Mouse (Mus musculus): Measurements from ENCODE around the gene Mad1l1. TPM values are rescaled to one million over a fixed set of nuclear protein-coding genes. Genes with fewer than 3 reads are reported as not detected.

Gene Mad1l1
- polyA plus RNA-seq, 1 experiment from 2014 or later = 39.8 TPM

DNA sequence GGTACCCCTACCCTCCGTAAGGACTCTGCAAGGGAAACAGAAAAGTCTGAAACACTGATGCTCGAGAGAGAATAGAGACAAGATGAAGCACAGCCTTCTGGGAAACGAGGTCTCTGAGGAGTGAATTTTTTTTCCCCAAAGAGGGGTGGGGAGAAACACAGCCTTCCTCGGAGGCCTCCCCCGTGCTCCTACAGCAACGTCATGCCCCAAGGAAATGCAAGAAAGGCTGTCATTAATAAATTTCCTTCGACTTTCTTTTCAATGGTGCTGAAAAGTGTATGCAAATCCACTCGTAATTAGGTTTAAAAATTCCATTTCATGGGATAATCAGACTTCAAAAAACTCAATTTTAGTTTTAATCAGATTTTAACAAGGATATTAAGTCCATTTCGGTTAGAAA, 41.1 kb downstream of the Mad1l1 start:
- no peaks in the 10 kb centered on the region for H3K4me1 ChIP-seq
- no peak for ATAC-seq (ENCODE audit: insufficient read depth, low FRiP score, low read depth)
- no peak overlapping the region for H3K27ac ChIP-seq
- no peaks in the 10 kb centered on the region for H3K9me3 ChIP-seq
- WGBS = 80% methylated on average over 9 of the region's 9 CpGs
- no peak overlapping the region for H3K4me2 ChIP-seq
- H3K4me3 ChIP-seq (replicated peaks) = no peak overlapping the region
- H3K27me3 ChIP-seq (replicated peaks) = no peaks in the 10 kb centered on the region
- peaks cover 7% of the 10 kb centered on the region; the same call in 1 of the 2 replicates for H3K36me3 ChIP-seq
- no peak overlapping the region for H3K9ac ChIP-seq

DNA sequence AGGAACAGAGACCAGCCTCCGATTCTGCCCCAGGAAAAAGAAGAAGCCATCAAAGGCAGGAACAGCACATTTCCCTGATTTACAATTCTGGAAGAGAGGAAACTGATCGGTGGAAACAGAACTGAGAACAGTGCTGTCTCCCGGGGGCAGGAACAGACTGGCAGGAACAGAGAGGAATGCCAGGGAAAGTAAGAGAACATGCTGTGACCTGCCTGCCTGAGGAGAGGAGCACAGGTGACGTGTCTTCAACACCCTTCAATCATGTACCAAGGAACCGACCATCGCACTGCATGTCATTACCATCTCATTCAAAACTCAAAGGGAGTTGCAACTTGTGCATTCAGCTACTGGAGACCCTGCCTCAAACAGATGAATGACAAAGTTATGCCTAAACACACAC, 44.6 kb downstream of the Mad1l1 start:
- H3K4me3 ChIP-seq (replicated peaks) = no peak overlapping the region
- no peaks in the 10 kb centered on the region for H3K4me1 ChIP-seq
- no peaks in the 10 kb centered on the region for H3K36me3 ChIP-seq
- ATAC-seq (ENCODE audit: insufficient read depth, low FRiP score, low read depth) = no peak
- H3K27me3 ChIP-seq (replicated peaks) = no peaks in the 10 kb centered on the region
- WGBS = 83% methylated on average over 6 of the region's 6 CpGs
- H3K9ac ChIP-seq = no peak overlapping the region
- no peak overlapping the region for H3K4me2 ChIP-seq
- H3K27ac ChIP-seq = no peak overlapping the region
- H3K9me3 ChIP-seq = no peaks in the 10 kb centered on the region

DNA sequence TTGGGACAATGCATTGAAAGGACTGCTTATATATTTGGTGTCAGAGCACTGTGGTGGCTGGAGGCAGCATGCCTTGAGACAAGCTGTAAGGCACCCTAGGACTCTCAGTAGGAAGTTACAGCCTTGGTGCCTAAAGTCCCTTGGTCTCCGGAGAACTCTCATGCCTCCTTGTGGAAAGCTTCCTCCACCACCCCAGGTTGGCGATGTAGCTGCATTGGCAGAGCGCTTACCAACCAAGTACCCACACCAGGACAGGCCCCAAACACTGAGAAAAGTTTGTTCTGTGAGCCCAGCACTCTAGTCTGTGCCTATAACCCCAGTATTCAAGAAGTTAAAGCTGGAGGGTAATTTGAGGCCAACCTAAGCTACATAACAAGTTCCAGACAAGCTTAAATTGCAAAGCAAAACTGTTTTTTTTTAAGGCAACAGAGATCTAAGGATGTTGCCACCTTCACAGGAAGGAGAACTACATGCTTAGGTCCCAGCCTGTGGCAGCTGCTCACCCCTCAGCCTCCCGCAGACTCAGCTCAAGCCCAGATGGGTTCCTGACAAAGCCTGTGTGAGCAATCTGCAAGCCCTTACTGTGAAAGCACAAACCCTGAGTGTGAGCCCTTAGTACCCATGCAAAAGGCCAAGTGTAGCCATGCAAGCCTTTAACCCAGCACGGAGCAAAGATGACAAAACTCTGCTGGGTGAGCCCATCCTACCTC, 50.2 kb downstream of the Mad1l1 start:
- no peaks in the 10 kb centered on the region for H3K4me1 ChIP-seq
- no peak overlapping the region for H3K4me3 ChIP-seq (replicated peaks)
- no peaks in the 10 kb centered on the region for H3K27me3 ChIP-seq (replicated peaks)
- H3K36me3 ChIP-seq = no peaks in the 10 kb centered on the region
- no peak overlapping the region for H3K4me2 ChIP-seq
- WGBS = 87% methylated on average over 5 of the region's 5 CpGs
- H3K27ac ChIP-seq = no peak overlapping the region
- ATAC-seq (ENCODE audit: insufficient read depth, low FRiP score, low read depth) = no peak
- H3K9me3 ChIP-seq = no peaks in the 10 kb centered on the region
- no peak overlapping the region for H3K9ac ChIP-seq

DNA sequence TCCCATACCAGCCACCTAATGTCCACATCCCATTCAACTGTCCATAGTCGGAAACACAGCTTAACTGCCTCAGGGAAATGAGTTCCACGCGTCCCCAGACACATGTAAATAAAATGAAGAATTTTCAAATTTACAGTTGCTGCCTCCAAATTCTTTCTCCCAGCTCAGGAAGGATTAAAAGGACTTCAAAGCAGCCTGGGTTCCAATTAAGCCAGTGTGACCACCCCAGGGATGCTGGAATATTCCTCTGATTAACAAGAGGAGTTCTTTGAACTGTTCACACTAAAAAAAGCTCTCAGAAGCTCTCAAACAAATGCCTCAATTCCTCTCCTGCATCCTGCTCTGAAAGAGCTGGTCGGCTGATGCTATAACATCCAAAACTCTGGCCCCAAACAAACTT, 53.0 kb downstream of the Mad1l1 start:
- Histone ChIP-seq H3K4me2 (no peak overlapping the region), H3K4me1 (no peaks in the 10 kb centered on the region), H3K9me3 (no peaks in the 10 kb centered on the region), H3K9ac (no peak overlapping the region), H3K36me3 (no peaks in the 10 kb centered on the region), H3K27ac (no peak overlapping the region), H3K27me3 (replicated peaks) (no peaks in the 10 kb centered on the region), H3K4me3 (replicated peaks) (no peak overlapping the region)
- ATAC-seq (ENCODE audit: insufficient read depth, low FRiP score, low read depth) = no peak
- WGBS = 75% methylated on average over 4 of the region's 4 CpGs

DNA sequence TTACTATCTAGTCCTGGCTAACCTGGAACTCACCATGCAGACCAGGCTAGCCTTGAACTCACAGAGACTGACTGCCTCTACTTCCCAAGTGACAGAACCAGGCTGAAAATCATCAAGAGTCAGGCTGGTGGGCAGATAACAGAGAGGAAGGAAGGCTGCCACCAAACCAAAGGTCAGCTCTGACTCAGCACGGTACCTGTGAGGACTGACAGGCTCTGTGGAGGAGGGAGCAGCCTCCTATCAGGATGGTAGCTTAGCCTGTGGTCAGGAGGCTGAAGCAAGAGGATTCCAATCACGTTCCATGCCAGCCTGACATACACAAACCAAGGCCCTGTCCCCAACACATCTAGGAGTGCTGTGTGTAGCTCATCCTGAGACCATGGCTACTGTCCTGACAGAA, 54.3 kb downstream of the Mad1l1 start:
- no peak for ATAC-seq (ENCODE audit: insufficient read depth, low FRiP score, low read depth)
- Histone ChIP-seq H3K27me3 (replicated peaks) (no peaks in the 10 kb centered on the region), H3K4me2 (no peak overlapping the region), H3K9me3 (no peaks in the 10 kb centered on the region), H3K4me3 (replicated peaks) (no peak overlapping the region), H3K36me3 (no peaks in the 10 kb centered on the region), H3K9ac (no peak overlapping the region), H3K4me1 (no peaks in the 10 kb centered on the region), H3K27ac (no peak overlapping the region)
- WGBS = 81% methylated on average over 2 of the region's 2 CpGs

DNA sequence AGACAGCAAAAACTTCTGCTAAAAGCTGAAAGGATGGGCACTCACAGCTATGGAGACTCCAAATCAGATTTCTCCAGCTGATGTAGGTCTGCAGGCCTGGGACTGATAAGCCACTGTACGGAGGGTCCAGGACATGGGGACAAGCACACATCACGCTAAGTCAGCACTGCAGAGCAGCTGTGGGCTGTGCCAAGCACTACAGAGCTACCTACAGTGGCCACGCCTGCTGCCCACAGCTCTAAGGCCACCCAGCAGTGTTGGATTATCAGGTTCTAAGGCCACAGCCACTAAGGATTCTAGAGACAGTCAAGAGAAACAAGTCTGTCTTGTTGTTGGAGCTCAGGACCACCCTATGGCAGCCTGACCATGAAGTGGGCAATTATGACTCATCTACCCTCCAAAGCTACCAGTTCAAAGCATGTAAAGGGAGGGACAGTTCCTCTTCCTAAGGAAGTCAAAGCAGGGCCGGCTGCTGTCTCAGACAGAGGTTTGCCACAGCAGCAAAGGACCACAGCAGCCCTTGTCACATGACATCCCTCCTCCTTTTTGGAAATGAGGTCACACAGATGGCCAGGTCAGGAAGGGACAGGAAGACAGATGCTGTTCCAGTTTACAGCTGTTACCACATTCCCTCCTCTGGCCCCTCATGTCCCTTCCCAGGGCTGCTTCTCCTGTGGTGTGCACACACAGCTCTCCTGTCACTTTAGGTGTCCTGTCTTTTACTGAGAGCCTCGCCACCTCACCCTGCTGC, 56.4 kb downstream of the Mad1l1 start:
- H3K9me3 ChIP-seq = no peaks in the 10 kb centered on the region
- no peaks in the 10 kb centered on the region for H3K36me3 ChIP-seq
- no peak overlapping the region for H3K4me2 ChIP-seq
- ATAC-seq (ENCODE audit: insufficient read depth, low FRiP score, low read depth) = no peak
- H3K27ac ChIP-seq = no peak overlapping the region
- no peak overlapping the region for H3K4me3 ChIP-seq (replicated peaks)
- H3K4me1 ChIP-seq = no peaks in the 10 kb centered on the region
- 70% methylated on average over 5 of the region's 5 CpGs for WGBS
- no peak overlapping the region for H3K9ac ChIP-seq
- H3K27me3 ChIP-seq (replicated peaks) = no peaks in the 10 kb centered on the region

DNA sequence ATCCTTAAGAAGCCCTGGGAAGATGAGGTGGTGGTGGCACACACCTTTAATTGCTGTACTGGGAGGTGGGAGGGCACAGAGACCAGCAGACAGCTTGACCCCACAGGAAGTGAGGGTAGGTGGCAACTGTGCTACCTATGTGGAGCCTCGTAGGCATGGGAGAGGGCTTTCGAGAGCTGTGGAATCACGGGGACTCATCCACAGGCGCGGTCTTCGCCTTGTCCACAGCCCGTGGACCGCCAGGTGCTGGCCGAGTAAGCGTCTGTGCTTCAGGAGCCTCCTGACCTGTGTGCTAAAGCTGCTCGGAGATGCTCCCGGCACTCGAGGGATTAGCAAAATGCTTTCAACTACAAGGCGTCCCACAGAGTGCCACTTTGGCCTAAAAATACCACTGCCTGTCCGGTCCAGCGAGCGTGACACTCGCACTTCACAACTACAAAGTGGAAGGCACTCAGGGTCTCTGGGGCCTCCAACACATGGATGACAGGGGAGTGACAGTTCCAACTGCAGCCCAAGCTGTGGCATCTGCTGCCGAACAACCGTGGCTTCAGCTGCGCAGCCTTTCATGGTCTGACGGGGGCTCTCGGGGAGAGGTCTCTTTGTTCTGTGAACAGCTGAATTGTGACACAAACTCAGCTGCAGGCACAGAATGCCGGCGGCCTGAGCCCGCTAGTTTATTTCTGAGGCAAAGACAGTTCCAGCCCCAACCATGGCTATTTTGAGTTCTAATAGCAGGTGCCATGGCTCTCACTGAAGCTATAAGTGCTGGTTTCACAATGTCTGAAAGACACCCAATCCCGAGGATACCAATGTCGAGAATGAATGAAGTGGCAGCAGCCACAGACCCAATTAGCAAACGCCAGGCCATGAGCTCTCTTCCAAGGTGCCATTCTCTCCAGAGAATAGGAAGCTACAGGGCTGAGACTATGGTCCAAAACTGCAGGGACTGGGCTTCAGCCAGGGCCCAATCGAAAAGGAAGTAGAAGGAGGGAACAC, 57.3 kb downstream of the Mad1l1 start:
- Histone ChIP-seq H3K9me3 (no peaks in the 10 kb centered on the region), H3K9ac (no peak overlapping the region), H3K4me1 (no peaks in the 10 kb centered on the region), H3K4me3 (replicated peaks) (no peak overlapping the region), H3K27me3 (replicated peaks) (no peaks in the 10 kb centered on the region), H3K27ac (no peak overlapping the region), H3K4me2 (no peak overlapping the region), H3K36me3 (no peaks in the 10 kb centered on the region)
- 80% methylated on average over 30 of the region's 30 CpGs for WGBS
- no peak for ATAC-seq (ENCODE audit: insufficient read depth, low FRiP score, low read depth)

DNA sequence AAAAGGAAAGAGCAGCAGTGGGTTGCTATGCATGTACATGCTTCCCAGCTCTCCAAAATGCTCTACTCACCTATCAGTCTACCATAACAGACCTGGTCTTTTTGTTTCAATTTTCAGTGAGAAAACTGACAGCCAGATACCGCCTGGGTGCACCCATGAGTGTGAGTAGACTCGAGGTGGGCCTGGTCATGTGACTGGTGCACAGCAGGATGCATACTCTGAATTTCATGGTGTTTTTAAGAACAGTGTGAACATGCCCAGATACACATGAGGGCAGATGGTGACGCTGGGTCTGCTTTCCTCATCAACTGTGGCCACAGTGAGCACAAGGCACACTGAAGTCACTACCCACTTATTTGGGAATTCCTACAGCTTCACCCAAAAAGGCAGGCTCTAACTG, 59.0 kb downstream of the Mad1l1 start:
- Histone ChIP-seq H3K27me3 (replicated peaks) (no peaks in the 10 kb centered on the region), H3K4me2 (no peak overlapping the region), H3K4me1 (no peaks in the 10 kb centered on the region), H3K4me3 (replicated peaks) (no peak overlapping the region), H3K36me3 (no peaks in the 10 kb centered on the region), H3K9me3 (no peaks in the 10 kb centered on the region), H3K9ac (no peak overlapping the region), H3K27ac (no peak overlapping the region)
- ATAC-seq (ENCODE audit: insufficient read depth, low FRiP score, low read depth) = no peak
- 88% methylated on average over 3 of the region's 3 CpGs for WGBS

DNA sequence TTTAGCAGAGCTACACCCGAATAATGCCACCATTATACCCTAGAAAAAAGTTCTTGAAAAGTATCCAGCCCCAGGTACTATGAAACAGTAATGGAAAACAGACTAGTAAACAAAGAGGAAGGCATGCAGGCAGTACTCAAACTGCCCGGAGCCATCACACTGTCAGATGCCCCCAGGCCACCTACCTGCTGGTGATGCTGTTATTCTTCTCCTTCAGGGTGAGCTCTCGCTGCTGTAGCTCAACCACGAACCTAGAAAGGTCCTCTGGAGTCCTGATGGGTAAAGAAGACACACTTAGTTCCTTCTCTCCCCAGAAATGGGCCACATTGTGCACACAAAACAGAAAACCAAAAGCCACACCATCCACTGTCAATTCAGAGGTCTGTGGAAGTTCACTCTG, 60.0 kb downstream of the Mad1l1 start:
- no peak overlapping the region for H3K9ac ChIP-seq
- 86% methylated on average over 4 of the region's 4 CpGs for WGBS
- H3K9me3 ChIP-seq = no peaks in the 10 kb centered on the region
- H3K27me3 ChIP-seq (replicated peaks) = no peaks in the 10 kb centered on the region
- H3K4me1 ChIP-seq = no peaks in the 10 kb centered on the region
- ATAC-seq (ENCODE audit: insufficient read depth, low FRiP score, low read depth) = no peak
- no peak overlapping the region for H3K27ac ChIP-seq
- no peak overlapping the region for H3K4me2 ChIP-seq
- no peaks in the 10 kb centered on the region for H3K36me3 ChIP-seq
- H3K4me3 ChIP-seq (replicated peaks) = no peak overlapping the region

DNA sequence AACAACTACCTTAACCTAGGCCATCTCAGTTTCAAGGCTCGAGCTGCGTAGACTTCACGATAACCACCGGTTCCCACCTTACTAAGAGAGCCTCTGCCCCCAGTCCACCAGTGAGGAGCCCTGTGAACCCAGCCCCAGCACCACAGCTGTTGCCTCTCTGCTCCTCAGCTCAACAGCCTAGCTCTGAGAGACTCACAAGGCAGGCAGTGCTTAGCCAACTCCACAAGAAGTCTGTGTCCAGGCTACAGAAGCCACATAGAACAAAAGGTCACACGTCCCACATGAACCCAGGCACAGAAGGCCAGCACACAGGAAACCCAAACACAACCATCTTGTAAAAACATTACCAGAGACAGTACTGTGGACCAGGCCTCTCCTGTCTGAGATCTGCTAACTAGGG, 62.7 kb downstream of the Mad1l1 start:
- Histone ChIP-seq H3K36me3 (no peaks in the 10 kb centered on the region), H3K27ac (no peak overlapping the region)
- WGBS = 94% methylated on average over 5 of the region's 5 CpGs

DNA sequence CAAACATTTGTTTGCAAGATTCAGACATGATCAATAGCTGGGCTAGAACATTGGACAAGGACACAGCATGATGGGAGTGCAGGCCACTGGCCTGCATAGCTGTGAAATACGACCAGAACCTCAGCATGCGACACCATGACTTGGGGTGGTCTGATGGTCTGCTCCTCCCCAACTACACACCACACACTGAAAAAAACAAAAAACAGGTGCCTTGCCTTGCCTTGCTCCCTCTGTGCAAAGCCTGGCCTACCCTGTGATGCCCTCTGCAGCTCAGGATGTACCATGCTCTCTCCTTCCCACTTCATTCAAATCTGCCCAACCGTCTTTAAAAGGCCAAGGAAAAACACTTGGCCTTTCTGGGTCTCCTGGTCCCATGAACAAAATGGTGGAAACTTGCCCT, 63.3 kb downstream of the Mad1l1 start:
- Histone ChIP-seq H3K4me3 (replicated peaks) (no peak overlapping the region), H3K36me3 (no peaks in the 10 kb centered on the region)
- 92% methylated on average over 3 of the region's 3 CpGs for WGBS

More for the DNA sequence above, 62.7 kb downstream of the Mad1l1 start:
- Histone ChIP-seq H3K9me3 (no peaks in the 10 kb centered on the region), H3K4me2 (no peak overlapping the region), H3K9ac (no peak overlapping the region), H3K27me3 (replicated peaks) (no peaks in the 10 kb centered on the region), H3K4me3 (replicated peaks) (no peak overlapping the region), H3K4me1 (no peaks in the 10 kb centered on the region)
- no peak for ATAC-seq (ENCODE audit: insufficient read depth, low FRiP score, low read depth)

DNA sequence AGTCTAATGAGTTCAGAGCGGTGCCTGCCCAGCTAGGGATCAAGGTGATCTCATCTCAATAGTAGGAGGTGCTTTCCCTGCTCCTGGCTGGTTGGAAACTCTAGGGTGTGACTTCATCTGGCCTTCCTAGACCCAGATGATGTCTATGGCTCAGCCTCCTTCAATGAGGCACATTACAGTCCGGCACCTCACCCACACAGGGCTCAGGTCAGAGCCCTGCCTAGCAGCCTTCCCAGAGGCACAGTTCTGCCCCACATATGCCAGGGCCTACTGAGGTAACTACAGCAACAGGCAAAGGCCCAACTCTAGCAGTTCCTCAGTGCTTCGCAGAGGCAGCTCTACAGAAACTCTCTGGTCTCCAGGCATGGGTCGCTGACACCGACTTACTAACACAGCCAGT, 63.9 kb downstream of the Mad1l1 start:
- Histone ChIP-seq H3K9me3 (no peaks in the 10 kb centered on the region), H3K4me1 (no peaks in the 10 kb centered on the region), H3K27ac (no peak overlapping the region), H3K4me3 (replicated peaks) (no peak overlapping the region), H3K9ac (no peak overlapping the region), H3K36me3 (no peaks in the 10 kb centered on the region), H3K4me2 (no peak overlapping the region), H3K27me3 (replicated peaks) (no peaks in the 10 kb centered on the region)
- ATAC-seq (ENCODE audit: insufficient read depth, low FRiP score, low read depth) = no peak
- WGBS = 90% methylated on average over 5 of the region's 5 CpGs

More for the DNA sequence above, 63.3 kb downstream of the Mad1l1 start:
- H3K27ac ChIP-seq = no peak overlapping the region
- no peaks in the 10 kb centered on the region for H3K4me1 ChIP-seq
- no peak overlapping the region for H3K9ac ChIP-seq
- ATAC-seq (ENCODE audit: insufficient read depth, low FRiP score, low read depth) = no peak
- no peaks in the 10 kb centered on the region for H3K27me3 ChIP-seq (replicated peaks)
- no peak overlapping the region for H3K4me2 ChIP-seq
- H3K9me3 ChIP-seq = no peaks in the 10 kb centered on the region
